Mouse (Mus musculus) ES-E14 (cell line): ENCODE measurements around the gene Lamc2.

Source experiments
- CHD2 ChIP-seq: IDR thresholded peaks from 2 replicates; pipeline ENCODE4 v1.6.1; 2014; ENCODE audit warnings: mild to moderate bottlenecking, low read depth, low read length, inconsistent platforms
- HCFC1 ChIP-seq: IDR thresholded peaks from 2 replicates; pipeline ENCODE4 v1.6.1; 2012; ENCODE audit warnings: low read length, inconsistent platforms, borderline replicate concordance; ENCODE audit not compliant: insufficient read depth
- MAFK ChIP-seq: IDR thresholded peaks from 2 replicates; pipeline ENCODE4 v1.6.1; 2014; ENCODE audit warnings: mild to moderate bottlenecking, low read depth, low read length, inconsistent platforms; ENCODE audit not compliant: insufficient read depth
- ZC3H11A ChIP-seq: IDR thresholded peaks from 2 replicates; pipeline ENCODE4 v1.6.1; 2012; ENCODE audit warnings: low read depth, mild to moderate bottlenecking, inconsistent platforms, low read length, borderline replicate concordance
- ZNF384 ChIP-seq: IDR thresholded peaks from 2 replicates; pipeline ENCODE4 v1.6.1; 2012; ENCODE audit warnings: low read depth, low read length, inconsistent platforms

DNA sequence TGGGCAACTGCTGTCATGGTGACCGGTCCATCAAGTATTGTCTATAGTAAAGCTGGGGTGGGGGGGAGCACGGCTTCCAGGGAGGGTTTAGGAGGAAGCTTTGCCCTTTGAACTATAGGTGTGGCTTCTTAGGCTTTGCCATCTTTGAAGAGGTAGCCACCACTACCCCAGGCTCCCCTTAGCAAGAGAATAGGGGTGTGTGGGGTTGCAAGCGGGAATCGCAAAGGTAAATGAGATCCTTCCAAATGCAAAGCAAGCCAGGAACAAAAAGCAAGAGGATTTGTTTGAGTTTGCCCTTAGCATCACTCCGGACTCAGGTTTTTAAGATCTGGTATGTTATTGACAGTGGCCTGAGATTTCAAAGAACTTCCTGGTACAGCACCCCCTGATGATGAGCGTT is 90.9 kb downstream of the Lamc2 start:
- TF ChIP-seq ZC3H11A (no peak), CHD2 (no peak), ZNF384 (no peak), MAFK (no peak), HCFC1 (no peak)
